Mouse (Mus musculus): ENCODE data around the gene Iapp. TPM values are rescaled to one million over a fixed set of nuclear protein-coding genes. Genes with fewer than 3 reads are reported as not detected.
"Not testable (repeated sequence)": the region's sequence is repeated elsewhere in the genome, so short reads cannot be mapped to it uniquely, and the experiment has no call there.

Gene Iapp
- not detected for total RNA-seq (2021)

DNA sequence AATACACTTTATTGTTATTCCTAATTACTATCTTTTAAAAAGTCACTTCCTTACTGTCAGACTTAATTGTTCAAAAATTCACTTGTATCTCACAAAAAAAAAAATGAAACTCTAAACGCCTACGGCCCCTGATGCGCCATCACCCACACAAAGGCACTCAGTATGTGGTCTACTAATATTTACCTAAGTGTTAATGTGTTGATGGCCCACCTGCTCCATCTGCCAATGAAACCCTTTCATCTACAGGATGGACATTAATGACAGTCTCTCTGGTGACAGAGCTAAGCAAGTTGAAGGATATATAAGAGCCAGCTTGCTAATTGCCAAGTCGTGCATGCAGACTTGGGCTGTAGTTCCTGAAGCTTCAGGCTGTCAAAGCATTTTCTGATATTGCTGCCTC, at the start of gene Iapp:
Gene Iapp (plus strand): TSS at position 326 of the 400 bp plus-strand sequence.
- intact Hi-C loops (cut with DNase I) = no loop called here
- DNase-seq (ENCODE audit: low spot score in 2 of 2) = no peak

DNA sequence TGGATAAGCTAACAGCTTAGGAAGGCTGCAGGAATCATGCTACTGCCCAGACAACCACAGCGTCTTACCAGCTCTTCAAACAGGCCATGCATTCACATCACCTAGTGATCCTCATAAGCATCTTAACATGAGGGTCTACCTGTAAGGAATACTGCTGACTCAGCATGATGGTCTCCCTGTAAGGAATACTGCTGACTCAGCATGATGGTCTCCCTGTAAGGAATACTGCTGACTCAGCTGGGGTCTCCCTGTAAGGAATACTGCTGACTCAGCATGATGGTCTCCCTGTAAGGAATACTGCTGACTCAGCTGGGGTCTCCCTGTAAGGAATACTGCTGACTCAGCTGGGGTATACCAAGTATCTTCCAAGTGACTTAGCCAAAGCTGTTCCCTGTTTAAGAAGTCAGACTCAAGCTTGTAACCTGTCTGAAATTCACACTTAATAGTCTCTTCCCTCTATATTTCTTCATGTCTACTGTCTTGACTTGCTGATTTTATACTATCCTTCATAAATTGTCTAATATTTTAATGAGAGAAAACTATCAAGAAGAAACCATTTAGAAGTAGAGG, 47.4 kb upstream of the Iapp start:
- intact Hi-C loops (cut with DNase I); DNase-seq (ENCODE audit: low spot score in 2 of 2): not testable (repeated sequence)

DNA sequence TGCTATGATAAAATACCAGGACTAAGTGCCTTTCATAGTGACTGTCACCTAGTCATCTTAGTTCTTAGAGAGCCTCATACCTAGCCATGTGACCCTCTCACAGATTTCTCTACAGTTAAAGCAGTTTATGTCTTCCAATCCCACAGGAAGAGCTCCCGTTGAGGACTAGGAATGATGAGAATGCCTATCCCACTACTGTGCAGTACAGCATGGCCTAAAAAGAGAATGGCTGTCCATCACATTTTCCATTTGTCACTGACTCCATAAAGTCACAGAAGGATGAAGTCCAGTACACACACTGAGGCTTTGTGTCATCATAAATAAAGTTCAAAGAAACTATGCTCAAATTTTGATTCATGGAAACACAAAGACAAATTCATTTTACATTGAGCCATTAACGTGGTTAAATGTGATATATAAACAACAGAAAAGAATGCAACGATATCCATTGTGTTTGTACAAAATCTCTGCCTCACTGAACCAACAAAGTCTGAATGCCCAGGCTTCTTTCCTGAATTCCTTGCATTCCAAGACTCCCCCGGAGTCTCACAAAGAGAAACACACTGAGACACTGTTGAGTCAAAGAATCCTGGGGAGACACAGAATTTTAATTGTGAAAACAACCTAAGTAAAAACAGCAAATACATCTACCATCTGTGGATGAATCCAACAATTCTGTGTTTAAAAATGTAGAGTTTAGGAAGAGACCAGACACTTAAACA, 22.3 kb upstream of the Iapp start:
- DNase-seq (ENCODE audit: low spot score in 2 of 2) = no peak
- intact Hi-C loops (cut with DNase I) = no loop called here

DNA sequence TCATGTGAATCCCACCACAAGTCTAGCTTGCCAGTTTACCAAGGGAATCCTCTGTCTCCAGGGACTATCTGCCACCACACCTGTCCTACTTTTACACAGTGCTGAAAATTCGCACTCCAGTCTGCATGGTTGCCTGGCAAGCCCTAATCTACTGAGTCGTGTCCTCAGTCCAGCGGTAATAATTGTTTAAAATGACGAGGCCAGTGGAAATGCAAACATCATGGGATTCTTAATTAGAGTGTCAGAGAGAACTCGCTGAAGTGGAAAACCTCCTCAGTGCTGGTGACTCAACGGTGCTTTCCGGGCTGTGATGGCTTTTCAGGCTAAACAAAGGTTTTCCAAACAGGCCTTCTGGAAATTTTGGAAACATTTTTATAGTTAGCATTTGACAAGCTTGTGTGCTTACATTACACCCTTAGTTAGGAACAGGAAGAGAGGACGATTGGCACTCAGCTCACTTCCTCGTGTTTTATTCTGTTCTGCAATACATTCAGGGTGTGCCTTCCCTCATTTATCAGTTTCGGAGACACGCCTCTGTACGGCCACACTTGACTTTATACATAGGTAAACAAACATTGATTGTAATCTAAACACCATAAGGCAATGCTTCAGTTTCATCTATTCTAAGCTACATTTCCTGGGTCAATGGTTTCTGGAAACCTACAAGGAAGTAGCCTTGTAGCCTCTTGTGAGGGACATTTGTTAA, 8.7 kb upstream of the Iapp start:
- intact Hi-C loops (cut with DNase I) = no loop called here
- no peak for DNase-seq (ENCODE audit: low spot score in 2 of 2)

DNA sequence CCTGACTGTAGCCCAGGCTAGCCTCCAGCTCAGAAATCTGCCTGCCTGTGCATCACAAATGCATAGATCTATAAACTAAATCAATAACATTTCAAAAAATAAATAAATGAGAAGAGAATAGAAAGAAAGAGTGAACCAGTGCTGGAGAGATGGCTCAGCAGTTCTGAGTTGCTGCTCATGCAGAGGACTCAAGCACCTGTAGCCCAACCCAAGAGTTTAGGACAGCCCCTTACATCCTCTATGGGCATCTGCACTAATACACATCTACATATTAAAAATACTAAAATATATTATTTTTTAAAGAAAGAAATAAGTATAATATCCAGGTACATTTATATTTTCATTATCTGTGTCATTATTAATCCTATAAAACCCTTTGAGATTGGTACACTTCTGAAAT, 6.9 kb downstream of the Iapp start:
- no peak for DNase-seq (ENCODE audit: low spot score in 2 of 2)
- intact Hi-C loops (cut with DNase I) = no loop called here

DNA sequence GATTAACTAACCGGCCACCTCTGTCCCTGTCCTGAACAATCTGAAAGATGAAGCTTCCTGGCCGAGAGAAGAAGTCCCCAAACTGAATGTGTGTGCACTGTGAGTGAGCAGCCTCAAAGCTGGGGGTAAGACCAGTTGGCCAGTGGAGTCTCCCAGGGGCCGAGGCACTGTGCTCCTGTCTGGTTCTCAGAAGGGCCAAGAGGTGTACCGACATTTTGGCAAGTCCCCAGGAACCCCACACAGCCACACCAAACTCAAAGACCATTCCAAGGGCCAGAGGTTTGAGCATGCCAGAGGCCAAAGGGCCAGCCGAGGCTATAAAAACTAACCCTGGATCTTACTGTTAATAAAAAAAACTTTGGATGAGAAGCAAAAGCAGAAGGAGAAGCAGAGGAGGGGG, 16.1 kb downstream of the Iapp start:
- intact Hi-C loops (cut with DNase I) = no loop called here
- no peak for DNase-seq (ENCODE audit: low spot score in 2 of 2)

DNA sequence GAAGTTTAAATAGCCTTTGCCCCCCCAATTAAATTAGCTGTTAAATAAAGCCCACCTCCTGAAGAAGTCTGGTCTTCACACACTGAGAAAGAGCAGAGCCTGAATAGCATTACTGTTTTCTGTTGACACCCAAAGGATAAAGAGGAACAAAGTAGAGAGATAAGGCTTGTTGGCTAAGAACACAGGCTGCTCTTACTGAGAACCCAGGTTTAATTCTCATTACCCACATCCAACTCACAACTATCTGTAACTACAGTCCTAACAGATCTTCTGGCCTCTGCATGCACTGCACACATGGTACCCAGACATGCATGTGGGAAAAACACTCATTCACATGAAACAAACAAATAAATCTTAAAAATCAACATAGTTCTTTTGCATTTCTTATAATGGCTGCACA, 18.9 kb downstream of the Iapp start:
- no peak for DNase-seq (ENCODE audit: low spot score in 2 of 2)
- intact Hi-C loops (cut with DNase I) = no loop called here

DNA sequence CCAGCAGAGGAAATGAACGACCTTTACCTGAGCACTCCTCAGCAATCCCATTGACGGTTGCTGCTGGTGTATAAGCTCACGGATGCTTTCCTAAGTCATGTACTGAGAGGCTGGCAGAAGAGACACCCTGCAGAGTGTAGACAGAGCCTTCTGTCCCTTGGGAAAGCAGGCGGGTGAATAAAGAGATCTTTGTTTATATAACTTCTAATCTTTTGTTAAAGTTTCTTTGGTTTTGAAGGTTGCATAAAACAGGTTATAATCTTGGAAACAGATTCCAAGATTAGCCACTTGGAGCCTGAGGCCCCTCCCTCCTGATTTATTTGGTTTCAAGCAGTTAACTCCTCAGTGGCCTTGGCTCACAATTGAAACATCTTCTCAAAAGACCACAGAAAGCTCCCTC, 24.7 kb downstream of the Iapp start, which contains the start of gene Slco1a5:
Gene Slco1a5 (minus strand): TSS at position 101 of the 400 bp plus-strand sequence.
- DNase-seq (ENCODE audit: low spot score in 2 of 2) = no peak
- intact Hi-C loops (cut with DNase I) = no loop called here

DNA sequence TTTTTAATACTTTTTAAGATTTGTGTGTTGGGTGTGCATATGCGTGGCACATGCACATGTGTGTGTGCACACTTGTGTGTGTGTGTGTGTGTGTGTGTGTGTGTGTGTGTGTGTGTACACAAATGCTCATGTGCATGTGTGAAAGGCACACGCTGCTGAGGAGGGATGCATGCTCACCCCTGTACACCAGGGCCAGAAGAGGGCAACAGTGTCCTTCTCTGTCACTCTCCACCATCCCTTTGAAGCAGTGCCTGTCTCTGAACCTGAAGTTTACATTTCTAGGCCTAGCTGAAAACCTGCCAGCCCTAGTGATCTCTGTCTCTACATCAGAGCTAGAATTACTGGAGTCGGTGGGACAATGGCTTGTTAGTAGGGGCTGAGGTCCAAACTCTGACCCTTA, 28.4 kb downstream of the Iapp start:
- intact Hi-C loops (cut with DNase I) = no loop called here
- DNase-seq (ENCODE audit: low spot score in 2 of 2) = no peak

DNA sequence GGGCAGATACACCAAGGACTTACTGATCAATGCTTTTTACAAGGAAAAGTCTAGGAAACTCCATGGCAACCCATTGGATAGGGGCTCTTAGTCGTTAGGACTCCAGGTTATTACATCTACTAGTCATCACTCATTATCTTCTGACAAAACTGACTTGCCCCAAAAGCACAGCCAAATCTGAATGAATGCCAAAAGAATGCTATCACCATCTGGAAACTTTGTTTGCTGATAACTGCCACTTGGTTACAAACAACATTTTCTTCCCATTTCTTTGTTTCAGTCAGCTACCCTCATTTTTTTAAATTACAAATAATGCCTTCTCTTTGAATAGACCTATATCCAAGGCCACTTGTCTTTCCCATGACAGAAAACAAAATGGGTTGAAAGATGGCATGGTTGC, 31.0 kb downstream of the Iapp start:
- no peak for DNase-seq (ENCODE audit: low spot score in 2 of 2)
- intact Hi-C loops (cut with DNase I) = no loop called here

DNA sequence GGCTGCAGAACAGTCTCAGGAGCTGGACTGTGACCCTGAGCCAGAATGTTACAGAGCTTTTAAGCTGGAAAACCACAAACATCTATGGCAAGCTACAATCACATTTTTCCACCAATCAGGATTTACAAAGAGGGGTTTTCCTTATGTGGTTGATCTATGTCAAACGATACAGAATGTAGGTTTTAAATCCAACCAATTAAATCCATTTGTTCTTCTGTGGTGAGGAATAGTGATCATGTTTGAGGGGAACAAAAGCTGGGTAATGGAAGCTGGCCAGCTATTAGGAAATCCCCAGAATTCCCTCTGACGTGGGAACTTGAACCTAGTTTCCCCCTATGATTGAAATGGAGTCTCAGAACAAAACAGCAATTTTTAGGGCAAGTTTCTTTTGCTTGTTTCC, 40.7 kb downstream of the Iapp start:
- DNase-seq (ENCODE audit: low spot score in 2 of 2) = no peak
- intact Hi-C loops (cut with DNase I) = no loop called here

DNA sequence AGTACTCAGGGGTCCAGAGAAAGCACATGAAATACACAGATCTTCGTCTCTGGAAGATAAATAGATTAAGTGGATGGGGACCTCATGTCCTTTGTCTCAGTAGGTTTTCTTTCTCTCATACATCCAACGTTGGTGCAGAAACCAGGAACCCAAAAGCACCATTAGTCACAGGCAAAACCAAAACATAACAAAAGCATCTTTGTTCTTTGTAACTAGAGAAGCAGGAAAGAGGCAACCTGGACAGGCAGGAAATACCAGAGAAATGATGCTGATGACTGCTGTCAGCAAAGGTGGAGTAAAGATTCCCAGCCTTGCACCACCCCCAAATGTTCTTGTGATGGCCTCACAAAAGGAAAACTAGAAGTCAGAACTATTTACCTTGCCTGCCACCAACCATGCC, 41.4 kb downstream of the Iapp start:
- DNase-seq (ENCODE audit: low spot score in 2 of 2) = no peak
- intact Hi-C loops (cut with DNase I) = no loop called here

DNA sequence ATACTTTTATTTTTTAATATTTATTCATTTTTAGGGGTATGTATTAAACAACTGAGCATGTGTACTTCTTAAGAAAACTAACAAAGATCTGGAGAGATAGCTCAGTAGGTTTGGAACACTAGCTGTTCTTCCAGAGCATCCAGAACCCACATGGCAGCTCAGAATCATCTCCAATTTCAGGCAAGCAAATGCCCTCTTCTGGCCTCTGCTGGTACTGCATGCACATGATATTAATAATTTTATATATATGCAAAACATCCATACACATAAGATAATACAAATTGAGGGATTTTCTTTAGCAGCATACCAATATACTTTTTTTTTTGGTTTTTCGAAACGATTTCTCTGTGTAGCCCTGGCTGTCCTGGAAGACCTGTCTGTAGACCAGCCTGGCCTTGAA, 45.3 kb downstream of the Iapp start:
- intact Hi-C loops (cut with DNase I) = loop anchor here (5.0 kb wide), 1 partner anchor 856 kb away; no protein-coding TSS in a partner anchor
- DNase-seq (ENCODE audit: low spot score in 2 of 2) = peak; percentile 49 to 70

DNA sequence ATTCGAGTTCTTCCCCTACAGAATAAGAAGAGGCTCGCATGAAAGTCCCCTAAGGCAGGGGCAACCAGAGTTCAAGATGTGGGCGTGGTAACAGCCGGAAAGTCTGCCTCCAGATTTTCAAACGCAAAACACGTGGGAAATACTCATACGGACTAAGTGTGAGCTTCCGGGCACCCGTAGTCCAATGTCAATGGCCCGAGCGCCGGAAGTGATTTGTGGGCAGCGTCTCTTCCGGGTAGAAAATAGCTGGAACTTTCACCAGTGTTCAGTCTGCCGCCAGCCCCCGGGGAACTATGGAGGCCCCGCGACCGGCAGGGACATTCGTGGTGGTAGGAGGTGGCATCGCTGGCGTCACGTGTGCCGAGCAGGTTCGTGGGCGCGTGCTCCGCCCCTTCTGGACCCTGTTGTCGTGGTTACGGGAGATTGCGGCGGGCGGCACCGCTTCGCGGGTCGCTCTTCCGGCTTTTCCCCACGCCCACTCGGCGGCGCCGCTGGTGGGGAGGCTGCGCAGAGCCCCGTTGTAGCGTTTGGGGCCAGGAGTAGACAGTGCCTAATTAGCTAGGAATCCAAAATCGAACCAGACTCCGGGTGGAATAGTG, 47.3 kb downstream of the Iapp start, which contains the start of gene Pyroxd1:
Gene Pyroxd1 (plus strand): TSS at position 215 of the 599 bp plus-strand sequence.
- DNase-seq (ENCODE audit: low spot score in 2 of 2) = peak; percentile 91 to 93
- intact Hi-C loops (cut with DNase I) = loop anchor here (2.0 to 5.0 kb wide), 2 partner anchors 41 to 162 kb away; partner anchors contain the start of genes Golt1b, Ldhb and Recql

DNA sequence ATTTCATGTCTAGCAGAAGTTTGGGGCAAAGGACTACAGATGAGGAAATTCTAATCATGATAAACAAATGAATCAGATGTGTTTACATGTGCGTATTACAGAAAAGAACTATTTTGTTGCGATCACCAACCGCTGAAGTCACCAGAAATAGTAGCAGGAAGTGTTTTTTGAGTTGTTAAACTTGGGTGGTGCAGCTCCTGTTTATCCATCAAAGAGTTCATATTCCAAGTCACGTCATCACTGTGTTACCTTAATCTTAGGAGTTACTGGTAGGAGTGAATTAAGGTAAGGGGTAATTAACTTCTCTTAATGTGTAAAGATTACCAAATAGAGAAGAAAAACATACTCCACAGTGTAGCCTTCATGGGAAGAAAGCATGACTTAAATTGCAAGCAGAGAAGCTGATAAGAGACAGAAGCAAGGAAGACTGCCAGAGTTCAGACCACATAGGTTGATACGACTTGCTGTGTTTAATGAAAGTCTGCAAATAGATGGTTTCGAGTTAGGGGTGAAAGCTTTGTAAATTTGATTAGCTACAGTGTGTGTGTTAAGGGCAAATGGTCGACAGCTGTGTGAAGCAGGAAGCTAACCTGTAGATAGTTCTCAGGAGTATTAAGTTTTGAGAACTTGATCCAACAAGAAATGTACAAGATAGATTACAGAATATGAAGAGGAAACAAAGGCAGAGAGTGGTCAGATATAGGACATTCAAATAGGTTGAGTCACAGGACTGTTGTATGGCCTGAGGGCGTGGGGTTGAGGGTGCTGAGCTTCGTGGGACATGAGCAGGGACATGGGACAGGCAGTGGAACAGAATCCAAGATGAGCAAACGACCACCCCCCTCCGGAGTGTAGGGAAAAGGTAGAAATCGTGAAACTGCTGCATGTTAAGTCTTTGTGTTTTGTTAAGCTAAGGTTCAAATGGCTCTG, 48.2 kb downstream of the Iapp start:
- intact Hi-C loops (cut with DNase I) = loop anchor here (5.0 kb wide), 1 partner anchor 161 kb away; the partner anchor contains the start of gene Ldhb

DNA sequence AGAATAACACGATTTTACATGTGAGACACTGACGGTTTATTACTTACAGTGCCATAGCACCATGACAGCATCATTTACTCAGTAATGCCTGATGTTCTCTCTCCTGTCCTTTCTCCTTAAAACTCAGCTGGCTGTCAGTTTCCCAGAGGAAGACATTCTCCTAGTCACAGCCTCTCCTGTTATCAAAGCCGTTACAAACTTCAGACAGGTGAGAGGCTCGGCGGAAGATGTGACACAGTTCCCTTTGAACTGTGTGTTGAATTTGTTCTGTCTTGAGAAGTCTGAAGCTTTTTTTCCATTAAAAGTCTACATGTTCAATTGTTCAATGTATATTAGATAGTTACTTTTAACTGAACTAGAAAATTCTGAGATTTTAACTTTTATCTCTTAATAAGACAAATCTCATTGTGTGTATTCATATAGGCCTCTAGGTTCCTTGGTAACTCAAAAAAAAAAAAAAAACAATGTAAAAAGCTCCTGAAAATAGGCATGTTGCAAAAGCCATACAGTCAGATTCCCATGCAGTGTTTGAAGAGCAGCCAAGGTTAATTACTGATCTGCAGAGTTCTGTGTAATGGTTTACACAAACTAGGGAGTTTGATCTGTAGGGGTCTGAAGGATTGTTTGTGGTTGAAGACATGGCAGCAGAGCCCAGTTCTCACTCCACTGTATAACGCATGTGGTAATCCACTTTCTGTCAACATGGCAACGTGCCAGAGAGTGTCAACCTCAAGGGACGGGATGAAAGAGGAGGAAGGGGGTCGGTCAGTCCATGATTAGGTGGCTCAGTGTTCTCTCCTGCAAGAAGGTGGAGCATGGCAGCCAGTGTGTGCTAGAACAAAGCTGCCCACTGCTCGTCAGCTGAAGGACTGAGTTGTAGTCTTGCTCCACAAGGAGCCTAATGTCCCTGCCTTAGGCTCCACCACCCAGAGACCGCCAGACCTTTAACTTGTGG, 49.5 kb downstream of the Iapp start:
- intact Hi-C loops (cut with DNase I) = loop anchor here (5.0 kb wide), 1 partner anchor 160 kb away; the partner anchor contains the start of gene Ldhb

More for the DNA sequence above, 48.2 kb downstream of the Iapp start:
- no peak for DNase-seq (ENCODE audit: low spot score in 2 of 2)

DNA sequence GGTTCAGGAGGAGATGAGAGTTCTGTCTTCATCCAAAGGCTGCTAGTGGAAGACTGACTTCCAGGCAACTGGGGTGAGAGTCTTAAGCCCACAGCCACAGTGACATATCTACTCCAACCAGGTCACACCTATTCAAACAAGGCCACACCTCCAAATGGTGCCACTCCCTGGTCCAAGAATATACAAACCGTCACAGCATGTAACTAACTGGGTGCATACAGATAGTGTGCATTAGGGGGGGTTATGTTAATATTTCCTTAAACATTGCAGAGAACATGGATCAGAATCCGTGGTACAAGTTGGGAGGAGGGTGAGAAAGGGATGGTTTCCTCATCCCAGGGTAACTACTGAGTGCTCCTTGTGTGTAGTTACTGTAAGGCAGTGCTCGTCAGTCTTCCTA, 53.9 kb downstream of the Iapp start:
- DNase-seq (ENCODE audit: low spot score in 2 of 2); intact Hi-C loops (cut with DNase I): not testable (repeated sequence)

More for the DNA sequence above, 49.5 kb downstream of the Iapp start:
- no peak for DNase-seq (ENCODE audit: low spot score in 2 of 2)
